Mouse (Mus musculus): ENCODE measurements at regions not wholly inside any gene's neighbourhood (a gene's known extent, or its start where the extent isn't known, plus 50 kb on each side); places are given as distances from the start of the nearest gene placed in this dataset.
"Not testable (repeated sequence)": the region's sequence is repeated elsewhere in the genome, so short reads cannot be mapped to it uniquely, and the experiment has no call there.

DNA sequence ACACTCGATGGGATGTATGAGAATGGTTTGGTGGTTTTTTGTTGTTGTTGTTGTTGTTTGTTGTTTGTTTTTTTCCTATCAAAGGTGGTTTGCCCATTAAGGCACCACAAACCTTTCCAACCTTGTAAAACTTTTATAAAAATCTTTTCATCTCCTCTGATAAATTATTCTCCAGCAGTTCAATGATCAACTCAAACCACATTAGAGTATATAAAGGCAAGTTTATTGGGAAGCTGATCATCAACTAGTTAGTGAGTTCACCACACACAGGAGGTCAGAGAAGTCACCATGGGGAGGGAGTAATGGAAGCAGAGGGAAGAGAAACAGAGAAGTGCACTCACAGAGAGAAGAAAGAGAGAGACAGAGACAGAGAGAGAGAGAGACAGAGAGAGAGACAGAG, 132.5 kb upstream of the Thpo start:
- ATAC-seq (replicated peaks; ENCODE audit: low FRiP score, poor library complexity, severe bottlenecking): no peak

DNA sequence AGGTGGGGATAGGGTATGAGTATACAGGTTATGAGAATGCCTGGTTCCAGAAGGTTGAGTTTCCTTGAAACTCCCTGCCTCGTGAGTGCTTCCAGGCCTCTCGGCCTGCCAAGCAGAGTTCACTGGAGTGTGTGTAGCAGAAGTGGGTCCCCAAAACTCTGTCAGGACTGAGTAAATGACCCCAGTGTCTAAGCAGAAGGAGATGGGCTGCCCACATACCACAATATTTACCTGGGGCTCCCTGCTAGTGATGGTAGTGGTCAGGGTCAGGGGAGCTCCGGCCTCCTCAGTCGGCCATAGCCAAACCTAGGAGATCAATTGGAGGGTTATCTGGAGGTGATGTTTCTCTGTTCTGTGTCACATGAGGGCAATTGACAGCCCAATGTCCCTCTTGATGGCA, 126.9 kb upstream of the Thpo start:
- no peak for ATAC-seq (replicated peaks; ENCODE audit: low FRiP score, poor library complexity, severe bottlenecking)

DNA sequence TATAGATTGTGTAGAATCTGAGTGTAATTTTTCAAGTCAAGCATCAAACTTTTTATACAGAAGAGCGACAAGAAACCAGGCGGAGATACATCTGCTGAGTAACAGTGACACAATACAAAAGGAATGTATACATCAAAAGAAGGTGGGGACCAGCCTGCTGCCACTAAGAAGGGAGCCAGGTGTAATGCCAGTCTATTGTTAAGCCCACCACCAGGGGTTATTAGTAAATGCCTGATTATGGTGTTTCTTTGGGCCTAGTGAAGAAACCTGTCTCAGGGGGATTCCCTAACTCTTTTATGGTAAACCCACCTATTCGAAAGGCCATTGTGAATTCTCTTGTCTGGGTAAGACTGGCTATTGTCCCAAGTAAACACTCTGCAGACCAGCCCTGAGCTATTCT, 126.3 kb upstream of the Thpo start:
- ATAC-seq (replicated peaks; ENCODE audit: low FRiP score, poor library complexity, severe bottlenecking): not testable (repeated sequence)

DNA sequence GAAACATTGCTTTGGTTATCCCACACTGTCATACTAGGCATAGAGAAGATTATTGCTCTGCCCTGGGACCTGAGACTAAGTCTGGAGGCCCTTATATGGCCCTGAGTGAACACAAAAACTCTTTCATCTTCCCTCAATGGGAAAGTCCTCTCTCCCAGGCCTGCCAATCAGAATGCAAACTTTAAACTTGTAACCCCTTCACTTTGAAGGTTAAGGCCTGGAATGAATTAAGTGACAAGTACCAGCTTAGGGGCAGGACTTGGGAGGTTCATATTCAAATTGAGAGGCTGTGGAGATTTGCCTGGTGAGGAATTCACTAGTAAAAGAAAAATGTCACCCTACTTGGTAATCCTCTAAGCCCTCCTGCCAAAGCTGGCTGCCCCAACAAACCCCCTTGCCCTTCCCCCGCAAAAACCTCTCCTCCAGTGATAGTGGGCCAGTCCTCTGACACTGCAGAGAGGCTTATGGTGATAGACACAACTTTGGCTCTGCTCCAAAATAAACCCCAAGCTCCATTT, 120.4 kb upstream of the Thpo start:
- no peak for ATAC-seq (replicated peaks; ENCODE audit: low FRiP score, poor library complexity, severe bottlenecking)

DNA sequence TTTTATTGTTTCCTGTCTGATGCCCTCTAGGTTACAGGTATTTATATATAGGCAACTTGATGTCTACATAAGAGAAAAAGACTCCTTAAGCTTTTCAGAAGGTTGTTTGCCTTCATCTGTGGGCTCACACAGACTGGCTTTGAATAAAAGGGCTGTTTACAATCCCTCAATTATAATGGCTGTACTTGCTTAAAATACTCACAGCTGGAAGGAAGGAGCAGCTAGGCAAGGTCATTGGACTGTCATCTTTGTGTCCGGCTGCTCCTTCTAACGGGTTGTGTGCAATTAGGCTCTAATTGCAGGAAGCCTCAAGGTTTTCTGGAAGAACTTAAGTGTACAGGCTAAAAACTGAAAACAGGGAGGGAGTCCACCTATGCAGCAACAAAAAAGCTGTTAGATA, 103.8 kb upstream of the Thpo start:
- ATAC-seq (replicated peaks; ENCODE audit: low FRiP score, poor library complexity, severe bottlenecking): no peak

DNA sequence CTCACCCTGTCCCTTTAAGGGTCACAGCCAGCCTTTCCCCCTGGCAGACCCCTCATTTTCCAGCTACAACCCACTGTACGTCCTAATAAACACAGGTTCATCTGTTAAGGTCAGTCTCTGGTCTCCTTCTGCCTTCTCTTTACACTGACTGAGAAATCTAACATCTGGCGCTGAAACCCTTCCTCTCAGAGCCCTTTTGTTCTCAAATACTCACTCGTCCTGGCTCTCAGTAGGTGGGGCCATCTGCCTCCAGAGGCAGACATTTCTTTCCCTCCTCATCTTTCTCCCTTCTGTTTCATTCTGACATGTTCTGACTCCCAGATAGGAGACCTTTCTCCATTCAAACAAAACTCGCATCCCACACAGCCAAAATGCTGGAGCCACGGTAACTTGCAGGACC, 102.6 kb upstream of the Thpo start:
- no peak for ATAC-seq (replicated peaks; ENCODE audit: low FRiP score, poor library complexity, severe bottlenecking)

DNA sequence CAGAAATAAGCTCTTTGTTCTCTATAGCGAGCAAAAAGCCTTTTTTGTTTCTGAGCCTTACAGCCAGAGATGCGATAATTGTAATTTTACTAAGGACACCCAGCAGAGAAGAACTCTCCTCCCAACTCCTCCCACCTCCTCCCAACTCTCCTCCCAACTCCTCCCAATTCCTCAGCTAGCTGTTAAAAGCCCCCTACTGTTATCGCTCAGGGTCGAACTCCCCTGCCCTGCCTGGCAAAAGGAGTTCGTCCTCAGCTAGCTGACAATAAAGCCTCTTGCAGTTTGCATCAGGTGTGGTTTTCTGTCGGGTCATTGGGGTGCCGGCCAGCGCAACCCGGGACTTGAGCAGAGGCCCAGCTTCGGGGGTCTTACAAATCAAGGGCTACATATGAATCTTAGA, 99.5 kb upstream of the Thpo start:
- ATAC-seq (replicated peaks; ENCODE audit: low FRiP score, poor library complexity, severe bottlenecking): not testable (repeated sequence)

DNA sequence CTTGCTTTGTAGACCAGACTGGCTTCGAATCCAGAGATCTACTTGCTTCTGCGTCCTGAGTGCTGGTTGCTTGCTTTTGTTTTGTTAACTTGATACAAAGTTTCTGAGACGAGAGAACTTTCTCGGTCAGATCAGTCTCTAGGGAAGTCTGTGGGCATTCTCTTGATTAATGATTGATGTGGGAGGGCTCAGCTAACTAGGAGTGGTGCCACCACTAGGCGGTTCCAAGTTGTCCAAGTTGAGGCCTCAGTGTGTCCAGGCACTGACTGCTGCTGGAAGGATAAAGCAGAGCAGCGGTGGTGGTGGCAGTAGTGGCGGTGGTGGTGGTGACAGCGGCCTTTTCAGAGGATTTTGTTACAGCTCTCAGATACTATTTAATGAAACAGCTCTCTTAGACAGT, 99.0 kb upstream of the Thpo start:
- no peak for ATAC-seq (replicated peaks; ENCODE audit: low FRiP score, poor library complexity, severe bottlenecking)

DNA sequence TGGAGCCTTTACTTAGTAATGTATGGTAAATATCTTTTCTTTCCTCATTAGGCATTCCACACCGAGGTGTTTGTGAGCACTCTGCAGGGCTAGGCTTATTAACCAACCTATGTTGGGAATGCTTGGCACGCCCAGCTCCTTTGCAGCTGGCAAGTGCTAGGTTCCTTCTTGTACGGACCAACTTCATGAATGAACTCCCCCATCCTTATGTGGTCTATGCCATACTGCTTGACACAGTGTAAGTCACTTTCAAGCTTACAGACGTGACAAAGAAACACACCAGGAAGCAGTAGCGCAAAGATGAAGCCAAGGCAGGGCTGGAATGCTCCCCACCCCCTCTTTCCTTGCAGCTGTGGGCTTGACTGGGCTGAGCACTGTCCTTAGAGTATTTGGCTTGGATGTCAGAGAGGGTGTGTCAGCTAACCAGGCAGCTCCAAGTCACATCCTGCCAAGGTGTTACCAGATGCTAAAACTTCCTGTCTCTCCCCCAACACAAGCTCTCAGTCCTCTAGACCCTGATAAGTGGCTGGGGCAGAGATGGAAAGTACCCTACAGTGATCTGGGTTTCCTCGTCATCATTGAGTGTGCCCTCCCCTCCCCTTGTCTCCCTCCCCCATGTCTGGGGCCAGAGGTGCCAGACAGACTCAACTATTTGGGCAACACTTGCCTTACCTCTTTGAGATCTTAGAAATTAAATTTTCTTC, 95.6 kb upstream of the Thpo start:
- no peak for ATAC-seq (replicated peaks; ENCODE audit: low FRiP score, poor library complexity, severe bottlenecking)

DNA sequence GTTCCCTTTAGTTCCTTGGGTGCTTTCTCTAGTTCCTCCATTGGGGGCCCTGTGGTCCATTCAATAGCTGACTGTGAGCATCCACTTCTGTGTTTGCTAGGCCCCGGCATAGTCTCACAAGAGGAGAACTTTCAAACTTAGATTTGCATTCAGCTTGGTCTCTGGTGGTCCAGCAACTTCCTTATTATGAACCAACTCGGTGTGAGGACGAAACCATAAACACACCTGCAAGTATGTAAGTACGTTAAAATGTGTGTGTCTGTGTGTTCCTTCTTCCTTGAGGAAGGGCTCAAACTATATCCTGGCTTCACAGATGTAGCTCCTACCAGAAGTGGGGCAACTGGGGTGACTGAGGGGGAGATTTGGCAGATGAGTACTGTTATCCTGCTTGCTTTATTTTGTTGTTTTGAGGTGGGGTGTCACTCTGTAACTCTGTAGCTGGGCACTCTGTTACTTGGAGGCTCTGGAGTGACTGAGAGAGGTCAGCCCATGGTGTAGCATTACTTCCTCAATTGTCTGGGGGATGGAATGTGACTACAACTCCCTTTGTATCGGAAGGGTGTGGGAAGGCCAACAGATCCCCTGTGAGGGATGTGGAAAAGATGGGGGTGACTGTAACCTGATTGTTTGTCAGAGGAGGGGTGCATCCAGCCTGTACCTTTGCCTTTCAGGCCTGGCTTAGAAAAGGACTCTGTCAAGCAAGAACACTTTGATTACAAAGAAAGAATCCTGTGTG, 94.9 kb upstream of the Thpo start:
- ATAC-seq (replicated peaks; ENCODE audit: low FRiP score, poor library complexity, severe bottlenecking): no peak

DNA sequence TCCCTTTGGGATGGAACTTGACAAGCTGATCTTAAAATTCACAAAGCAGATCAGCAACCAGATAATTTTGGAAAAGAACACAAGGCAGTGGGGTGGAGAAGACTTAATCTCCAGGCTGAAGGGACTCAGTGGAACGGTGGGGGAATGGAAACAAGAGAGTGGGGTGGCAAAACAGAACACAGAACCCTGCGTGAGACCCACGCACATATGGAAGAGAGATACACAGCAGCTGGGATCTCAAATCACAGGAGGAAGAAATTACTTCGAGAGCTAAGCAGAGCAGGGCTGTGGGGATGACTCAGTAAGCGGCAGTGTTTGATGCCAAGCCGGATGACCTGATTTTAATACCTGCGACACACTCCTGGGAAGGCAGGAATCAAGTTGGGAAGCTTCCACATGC, 89.9 kb upstream of the Thpo start:
- ATAC-seq (replicated peaks; ENCODE audit: low FRiP score, poor library complexity, severe bottlenecking): no peak

DNA sequence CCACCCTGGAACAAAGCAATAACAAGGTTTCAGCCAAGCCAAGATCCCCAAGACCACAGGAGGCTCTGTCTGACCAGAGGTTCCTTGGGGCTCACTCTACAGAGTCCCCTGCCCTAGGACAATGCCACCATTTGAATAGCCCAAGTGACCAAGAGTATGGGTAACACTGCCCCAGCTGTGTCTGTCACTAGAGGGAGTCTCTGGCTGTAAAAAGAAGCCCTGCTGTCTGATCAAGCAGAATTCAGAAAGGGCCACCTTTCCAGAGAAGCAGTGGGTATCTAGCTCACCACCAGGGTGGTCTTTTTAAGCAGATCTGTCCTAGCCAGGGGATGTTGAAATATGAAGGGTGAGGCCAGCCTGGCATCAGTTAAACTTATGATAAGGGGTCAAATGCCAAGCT, 86.6 kb upstream of the Thpo start:
- ATAC-seq (replicated peaks; ENCODE audit: low FRiP score, poor library complexity, severe bottlenecking): no peak

DNA sequence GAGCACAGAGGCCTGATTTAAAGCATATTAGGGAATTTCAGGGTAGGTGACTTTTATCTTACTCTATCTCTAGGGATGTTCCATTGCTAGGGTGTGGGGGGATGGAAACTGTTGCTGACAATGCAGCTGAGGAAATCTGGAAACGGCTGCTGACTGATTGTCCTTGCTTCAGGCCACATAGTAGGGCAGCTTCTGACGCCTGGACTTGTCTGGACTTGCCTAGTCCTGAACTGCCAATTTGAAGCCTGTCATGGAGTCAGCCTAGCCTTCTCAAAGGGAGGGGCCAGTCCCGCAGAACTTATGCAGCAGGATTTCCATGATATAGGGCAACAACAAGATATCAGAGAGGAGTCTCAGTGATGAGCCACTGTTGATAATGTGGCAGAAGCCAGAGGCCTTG, 85.3 kb upstream of the Thpo start:
- ATAC-seq (replicated peaks; ENCODE audit: low FRiP score, poor library complexity, severe bottlenecking): no peak

DNA sequence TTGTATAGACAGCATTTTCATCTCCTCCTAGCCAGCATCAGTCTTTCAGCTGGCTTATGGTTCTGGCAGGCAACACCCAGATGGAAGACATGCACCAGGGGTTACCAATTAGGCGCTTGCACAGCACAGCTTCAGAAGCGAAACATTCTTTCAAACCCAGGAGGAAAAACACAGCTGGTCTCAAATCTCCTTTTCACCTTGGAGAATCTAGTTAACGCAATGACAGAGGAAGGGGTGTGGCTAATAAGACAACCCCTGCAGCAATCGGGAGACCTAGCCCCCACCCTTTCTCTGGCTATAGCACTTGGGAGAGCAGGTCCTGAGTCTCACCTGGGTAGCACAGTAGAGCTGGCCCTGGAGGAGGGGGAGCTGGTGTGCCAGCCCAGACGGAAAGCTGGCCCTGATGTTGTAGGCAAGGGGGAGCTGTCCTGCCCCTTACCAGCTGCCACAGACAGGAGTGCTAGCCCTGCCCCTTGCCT, 84.4 kb upstream of the Thpo start:
- no peak for ATAC-seq (replicated peaks; ENCODE audit: low FRiP score, poor library complexity, severe bottlenecking)

DNA sequence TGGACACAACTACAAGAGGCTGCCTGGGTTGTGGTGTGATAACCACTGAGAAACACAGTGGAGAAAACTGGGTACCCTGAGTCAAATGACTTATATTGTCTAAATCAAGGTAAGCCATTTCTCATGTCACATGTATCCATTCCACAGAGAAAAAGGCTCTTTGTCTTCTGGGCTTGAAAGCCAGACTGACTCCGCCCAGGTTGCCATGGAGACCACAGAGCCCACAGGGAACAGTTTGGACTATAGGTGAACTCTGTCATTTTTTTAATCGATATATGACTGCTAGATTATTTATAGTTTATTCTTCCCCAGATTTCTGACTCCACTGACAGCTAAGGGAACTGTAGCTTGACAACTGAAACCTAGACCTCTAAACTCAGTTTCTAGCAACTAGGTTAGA, 80.7 kb upstream of the Thpo start:
- ATAC-seq (replicated peaks; ENCODE audit: low FRiP score, poor library complexity, severe bottlenecking): no peak

DNA sequence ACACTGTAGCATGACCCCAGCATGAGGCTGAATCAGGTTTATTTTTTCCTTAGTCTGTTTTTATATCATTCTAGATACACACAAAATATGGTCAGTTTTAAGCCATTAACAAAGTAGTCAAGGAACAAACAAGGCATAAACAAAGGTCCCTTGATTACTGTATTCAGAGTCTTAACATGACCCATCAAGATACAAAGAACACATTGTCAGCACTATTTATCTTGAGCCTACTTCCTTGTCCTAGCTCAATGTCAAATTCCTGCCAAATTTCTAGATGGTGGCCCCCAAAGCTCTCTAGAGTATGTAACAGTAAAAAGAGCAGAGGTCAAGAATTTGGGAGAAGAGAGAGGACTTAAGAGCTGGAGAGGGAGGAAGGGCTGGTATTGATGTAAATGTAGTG, 79.9 kb upstream of the Thpo start:
- no peak for ATAC-seq (replicated peaks; ENCODE audit: low FRiP score, poor library complexity, severe bottlenecking)

DNA sequence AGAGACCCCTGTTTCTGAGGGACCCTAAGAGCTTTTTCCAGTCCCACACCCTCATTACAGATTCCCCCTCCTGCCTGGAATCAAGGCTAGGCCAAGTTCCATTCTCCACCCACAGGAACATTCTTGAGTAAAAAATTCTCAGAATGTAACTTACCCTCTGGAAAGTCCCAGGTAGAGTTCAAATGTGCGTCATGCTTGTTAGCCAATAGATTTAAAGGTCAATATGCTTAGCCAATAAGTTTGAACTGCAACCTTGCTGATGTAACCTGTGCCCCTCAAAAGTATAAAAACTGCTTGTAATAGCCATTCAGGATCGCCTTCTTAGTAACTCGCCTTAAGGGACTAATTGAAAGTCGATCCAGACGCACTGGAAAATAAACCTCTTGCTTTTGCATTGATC, 77.7 kb upstream of the Thpo start:
- ATAC-seq (replicated peaks; ENCODE audit: low FRiP score, poor library complexity, severe bottlenecking): not testable (repeated sequence)

DNA sequence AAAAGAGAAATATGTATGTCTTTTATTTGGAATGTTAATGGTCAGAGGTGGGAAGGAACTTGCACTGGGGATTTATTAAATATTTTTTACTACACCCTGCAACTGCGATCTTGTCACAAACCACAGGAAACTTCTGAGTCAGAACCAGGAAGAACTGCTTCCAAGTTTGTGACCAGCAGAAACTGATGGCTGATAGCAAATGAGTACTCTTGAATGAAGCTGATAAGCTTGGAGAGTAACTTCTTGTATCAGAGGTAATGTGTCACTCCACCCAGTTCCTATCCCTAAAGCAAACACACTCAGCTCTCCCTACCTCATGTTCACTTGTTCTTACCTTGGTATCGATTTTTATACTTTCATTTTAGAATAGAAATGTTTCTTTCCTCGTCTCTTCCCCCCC, 76.0 kb upstream of the Thpo start:
- no peak for ATAC-seq (replicated peaks; ENCODE audit: low FRiP score, poor library complexity, severe bottlenecking)

DNA sequence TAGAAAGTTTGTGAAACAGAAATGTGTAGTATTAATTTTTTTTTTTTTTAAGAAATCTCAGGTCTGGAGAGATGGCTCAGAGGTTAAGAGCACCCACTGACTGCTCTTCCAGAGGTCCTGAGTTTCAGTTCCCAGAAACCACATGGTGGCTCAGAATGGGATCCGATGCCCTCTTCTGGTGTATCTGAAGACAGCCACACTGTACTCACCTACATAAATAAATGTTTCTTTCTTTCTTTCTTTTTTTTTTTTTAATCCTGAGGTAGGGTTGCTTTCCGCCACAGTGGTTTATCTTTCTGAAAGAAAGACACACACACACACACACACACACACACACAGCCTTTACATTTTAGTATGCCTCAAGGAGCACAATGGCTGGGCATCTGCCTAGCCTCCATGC, 74.0 kb upstream of the Thpo start:
- no peak for ATAC-seq (replicated peaks; ENCODE audit: low FRiP score, poor library complexity, severe bottlenecking)

DNA sequence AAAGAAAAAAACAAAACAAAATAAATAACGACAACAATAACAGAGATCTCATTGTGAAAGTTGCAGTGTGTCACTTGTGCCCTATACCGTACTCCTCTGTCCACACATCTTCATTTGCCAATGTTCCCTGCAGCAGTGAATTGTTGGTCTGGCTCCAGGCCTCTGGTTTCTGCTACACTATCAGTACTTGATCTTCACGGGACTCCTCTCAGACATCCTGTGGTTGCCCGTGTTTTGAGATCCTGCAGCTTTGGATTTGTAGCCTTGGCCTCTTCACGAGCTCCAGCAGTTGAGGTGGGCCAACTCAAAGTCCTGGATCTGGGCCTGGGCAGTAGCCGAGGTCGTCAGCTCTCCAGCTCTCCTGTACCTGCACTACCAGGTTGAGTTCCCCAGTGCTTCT, 72.4 kb upstream of the Thpo start:
- no peak for ATAC-seq (replicated peaks; ENCODE audit: low FRiP score, poor library complexity, severe bottlenecking)

DNA sequence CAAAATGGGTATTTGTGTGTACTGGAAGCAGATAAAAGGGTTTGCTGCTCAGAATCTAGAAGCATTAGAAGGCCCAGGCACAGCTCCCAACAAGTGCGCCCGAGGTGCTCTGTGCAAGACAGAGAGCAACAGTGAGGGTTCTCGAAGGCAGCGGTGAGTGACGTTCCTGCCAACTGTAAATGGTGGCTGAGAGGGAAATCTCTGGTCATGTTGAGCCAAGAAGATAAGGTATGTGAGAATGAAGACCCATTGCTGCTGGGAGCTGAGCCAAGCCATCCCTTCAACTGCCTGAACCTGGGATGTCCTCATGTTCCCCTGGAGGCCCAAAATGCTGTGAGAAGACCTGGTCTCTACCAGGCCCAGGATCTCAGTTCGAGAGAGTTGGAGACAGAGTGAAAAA, 71.5 kb upstream of the Thpo start:
- ATAC-seq (replicated peaks; ENCODE audit: low FRiP score, poor library complexity, severe bottlenecking): no peak

DNA sequence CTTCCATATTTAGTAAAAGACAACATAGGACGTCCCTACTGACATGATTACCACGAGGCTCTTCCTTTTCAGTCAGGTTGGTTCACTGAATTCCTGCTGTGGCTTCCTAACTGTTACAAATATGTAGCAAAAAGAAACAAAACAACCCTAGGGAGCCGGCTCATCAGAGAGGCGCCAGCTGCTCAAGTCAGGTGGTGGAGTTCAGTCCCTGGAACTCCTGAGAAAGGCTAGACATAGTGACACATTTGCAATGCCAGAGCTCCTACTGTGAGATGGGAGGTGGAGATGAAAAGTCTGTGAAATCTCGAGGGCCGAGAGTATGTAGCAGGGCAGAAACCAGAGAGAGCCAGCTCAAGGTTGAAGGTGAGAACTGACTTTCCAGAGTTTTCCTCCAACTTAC, 70.8 kb upstream of the Thpo start:
- no peak for ATAC-seq (replicated peaks; ENCODE audit: low FRiP score, poor library complexity, severe bottlenecking)
